Comparison of ENCODE assay signal across 20 mouse cellular contexts in genomic region chr14:122323838-122324458, GRCm38 (mm10).
DNase-seq lines count a peak whose midpoint lies in the region; ATAC-seq and TF ChIP-seq lines count a peak whose summit lies in the region.
"Had no signal": no experiment of that assay in that cellular context is flagged by ENCODE, and none has a peak within 500 bp of the region (broad histone marks: within the 10 kb centered on the region; RNA-seq: fewer than 3 reads in every experiment).

No protein-coding gene starts in this region.

- intact Hi-C loops in heart, adult 2 months (cut with DNase I) = no loop called here

- WGBS in forebrain, embryonic 12.5 days = 61% methylated on average over 9 of the region's 9 CpGs
- 84% methylated on average over 9 of the region's 9 CpGs for WGBS in forebrain, embryonic 10.5 days
- 74% methylated on average over 9 of the region's 9 CpGs for WGBS in neural tube, embryonic 12.5 days
- WGBS in forebrain, embryonic 15.5 days = 16% methylated on average over 9 of the region's 9 CpGs
- 82% methylated on average over 9 of the region's 9 CpGs for WGBS in heart, adult 2 months
- WGBS in kidney, embryonic 16.5 days = 80% methylated on average over 9 of the region's 9 CpGs

- no peak for DNase-seq in forebrain, embryonic 10.5 days (ENCODE audit: extremely low spot score, low spot score)
- DNase-seq in neural tube, embryonic 10.5 days (ENCODE audit: extremely low spot score, low spot score) = no peak
- no peak for DNase-seq in heart, adult 2 months
- DNase-seq: adrenal gland, postnatal 14 days; cerebellum, adult 2 months; cerebellum, postnatal 14 days; embryo, embryonic 11 days; gastrocnemius, adult 2 months; gastrocnemius, postnatal 25 days; heart, postnatal 10 days; heart, postnatal 4 days had no signal

- peaks cover 6% of the 10 kb centered on the region for H3K4me1 ChIP-seq in forebrain, embryonic 12.5 days
- no peaks in the 10 kb centered on the region; the same call in 1 of the 2 replicates for H3K4me1 ChIP-seq in forebrain, embryonic 10.5 days
- H3K4me1 ChIP-seq in neural tube, embryonic 12.5 days = no peaks in the 10 kb centered on the region
- peaks cover 13% of the 10 kb centered on the region for H3K4me1 ChIP-seq in forebrain, embryonic 15.5 days
- no peaks in the 10 kb centered on the region for H3K4me1 ChIP-seq in heart, adult 2 months (ENCODE audit: control insufficient read depth, insufficient read depth, low read length)
- no peaks in the 10 kb centered on the region for H3K4me1 ChIP-seq in kidney, embryonic 16.5 days (ENCODE audit: insufficient read depth, low read length)
- H3K4me1 ChIP-seq: embryonic facial prominence, embryonic 15.5 days; intestine, embryonic 15.5 days had no signal

- H3K36me3 ChIP-seq in forebrain, embryonic 12.5 days (replicated peaks) = no peaks in the 10 kb centered on the region
- no peaks in the 10 kb centered on the region for H3K36me3 ChIP-seq in forebrain, embryonic 10.5 days (replicated peaks)
- H3K36me3 ChIP-seq in neural tube, embryonic 12.5 days = no peaks in the 10 kb centered on the region
- H3K36me3 ChIP-seq in forebrain, embryonic 15.5 days = no peaks in the 10 kb centered on the region
- H3K36me3 ChIP-seq in heart, adult 2 months (ENCODE audit: control insufficient read depth, insufficient read depth, low read length) = no peaks in the 10 kb centered on the region
- no peaks in the 10 kb centered on the region for H3K36me3 ChIP-seq in kidney, embryonic 16.5 days (ENCODE audit: insufficient read depth, low read length)
- H3K36me3 ChIP-seq: embryonic facial prominence, embryonic 15.5 days; hindbrain, embryonic 13.5 days; intestine, embryonic 15.5 days had no signal

- H3K9ac ChIP-seq in forebrain, embryonic 12.5 days = no peak overlapping the region
- H3K9ac ChIP-seq in neural tube, embryonic 12.5 days = no peak overlapping the region
- no peak overlapping the region for H3K9ac ChIP-seq in forebrain, embryonic 15.5 days (replicated peaks)
- H3K9ac ChIP-seq in heart, adult 2 months (ENCODE audit: low read depth, low read length) = no peak overlapping the region
- H3K9ac ChIP-seq in kidney, embryonic 16.5 days (replicated peaks; ENCODE audit: low read length) = no peak overlapping the region
- H3K9ac ChIP-seq: embryonic facial prominence, embryonic 15.5 days; hindbrain, embryonic 13.5 days; intestine, embryonic 15.5 days had no signal

- no peak overlapping the region for H3K4me3 ChIP-seq in forebrain, embryonic 12.5 days (replicated peaks)
- no peak overlapping the region for H3K4me3 ChIP-seq in forebrain, embryonic 10.5 days
- H3K4me3 ChIP-seq in neural tube, embryonic 12.5 days = no peak overlapping the region
- H3K4me3 ChIP-seq in forebrain, embryonic 15.5 days = no peak overlapping the region
- no peak overlapping the region for H3K4me3 ChIP-seq in heart, adult 2 months
- no peak overlapping the region for H3K4me3 ChIP-seq in kidney, embryonic 16.5 days (ENCODE audit: low read length)
- H3K4me3 ChIP-seq: embryonic facial prominence, embryonic 15.5 days; erythroblast, embryonic 14.5 days; gastrocnemius, adult 2 months; hindbrain, embryonic 13.5 days; intestine, embryonic 15.5 days had no signal

- no peak for TF ChIP-seq CTCF in heart, adult 2 months (IDR thresholded peaks at IDR 0.05)

- H3K4me2 ChIP-seq in forebrain, embryonic 12.5 days = no peak overlapping the region
- no peak overlapping the region for H3K4me2 ChIP-seq in neural tube, embryonic 12.5 days (replicated peaks)
- no peak overlapping the region for H3K4me2 ChIP-seq in forebrain, embryonic 15.5 days (replicated peaks)
- H3K4me2 ChIP-seq in kidney, embryonic 16.5 days (replicated peaks; ENCODE audit: low read depth, low read length) = no peak overlapping the region
- H3K4me2 ChIP-seq: embryonic facial prominence, embryonic 15.5 days; hindbrain, embryonic 13.5 days; intestine, embryonic 15.5 days had no signal

- peak; percentile 57; the same call in 1 of the 2 replicates for ATAC-seq in forebrain, embryonic 12.5 days (ENCODE audit: low FRiP score)
- 0 out of 2 replicates have a peak, but pooled peaks have one; percentile 25 for ATAC-seq in neural tube, embryonic 12.5 days (ENCODE audit: low FRiP score, low read depth)
- ATAC-seq in forebrain, embryonic 15.5 days (replicated peaks) = peak; percentile 98
- no peak for ATAC-seq in kidney, embryonic 16.5 days (ENCODE audit: low FRiP score, low TSS enrichment)
- ATAC-seq: activated CD4-positive, CD25-positive, alpha-beta regulatory T cell, adult 4 months; intestine, embryonic 15.5 days had no signal

- H3K9me3 ChIP-seq in forebrain, embryonic 12.5 days = no peaks in the 10 kb centered on the region
- no peaks in the 10 kb centered on the region for H3K9me3 ChIP-seq in forebrain, embryonic 10.5 days
- H3K9me3 ChIP-seq in neural tube, embryonic 12.5 days = no peaks in the 10 kb centered on the region
- no peaks in the 10 kb centered on the region for H3K9me3 ChIP-seq in forebrain, embryonic 15.5 days
- H3K9me3 ChIP-seq in kidney, embryonic 16.5 days (ENCODE audit: low read length) = no peaks in the 10 kb centered on the region
- H3K9me3 ChIP-seq: embryonic facial prominence, embryonic 15.5 days; hindbrain, embryonic 13.5 days; intestine, embryonic 15.5 days had no signal

- no peak for TF ChIP-seq EP300 in heart, adult 2 months (IDR thresholded peaks at IDR 0.05; ENCODE audit: insufficient read depth, low read depth, low read length)

- 0 out of 2 replicates have a peak, but pooled peaks cover 2% of the 10 kb centered on the region for H3K27me3 ChIP-seq in forebrain, embryonic 12.5 days
- H3K27me3 ChIP-seq in forebrain, embryonic 10.5 days (ENCODE audit: poor library complexity, severe bottlenecking) = no peaks in the 10 kb centered on the region
- no peaks in the 10 kb centered on the region for H3K27me3 ChIP-seq in neural tube, embryonic 12.5 days (replicated peaks)
- H3K27me3 ChIP-seq in forebrain, embryonic 15.5 days = no peaks in the 10 kb centered on the region; the same call in 1 of the 2 replicates
- H3K27me3 ChIP-seq in heart, adult 2 months (ENCODE audit: control insufficient read depth, insufficient read depth, low read length) = no peaks in the 10 kb centered on the region
- no peaks in the 10 kb centered on the region for H3K27me3 ChIP-seq in kidney, embryonic 16.5 days (ENCODE audit: insufficient read depth, low read length)
- H3K27me3 ChIP-seq: embryonic facial prominence, embryonic 15.5 days; hindbrain, embryonic 13.5 days; intestine, embryonic 15.5 days had no signal

- no peak for TF ChIP-seq POLR2A in heart, adult 2 months (IDR thresholded peaks at IDR 0.05; ENCODE audit: insufficient read depth, low read depth, low read length)

- H3K27ac ChIP-seq in forebrain, embryonic 12.5 days = no peak overlapping the region
- no peak overlapping the region for H3K27ac ChIP-seq in forebrain, embryonic 10.5 days
- H3K27ac ChIP-seq in neural tube, embryonic 12.5 days = no peak overlapping the region
- no peak overlapping the region for H3K27ac ChIP-seq in forebrain, embryonic 15.5 days (replicated peaks)
- H3K27ac ChIP-seq in heart, adult 2 months = no peak overlapping the region
- no peak overlapping the region for H3K27ac ChIP-seq in kidney, embryonic 16.5 days (ENCODE audit: low read length)
- H3K27ac ChIP-seq: embryonic facial prominence, embryonic 15.5 days; gastrocnemius, adult 2 months; hindbrain, embryonic 13.5 days; intestine, embryonic 15.5 days had no signal

- no peaks in the 10 kb centered on the region for H3K79me2 ChIP-seq in heart, adult 2 months (replicated peaks; ENCODE audit: control insufficient read depth, insufficient read depth, low read length)
